Mouse (Mus musculus): ENCODE results near the gene Adk.

GRCm38 (mm10) chr14:21433415-21433814, 381.0 kb downstream of the Adk start:
- no peak for TF ChIP-seq USF1 (IDR thresholded peaks at IDR 0.05; ENCODE audit: low read depth)
- TF ChIP-seq CTCF (IDR thresholded peaks at IDR 0.05; ENCODE audit: control insufficient read depth, insufficient read depth, insufficient read length) = no peak
- no peak for TF ChIP-seq MAX (IDR thresholded peaks at IDR 0.05)
- no peak for TF ChIP-seq MYOG (IDR thresholded peaks at IDR 0.05; ENCODE audit: control insufficient read depth, extremely low read depth, insufficient read length)
